ENCODE assay signal across 8 mouse cellular contexts in genomic region chr14:79661005-79661917, GRCm38 (mm10). TPM values are rescaled to one million over a fixed set of nuclear protein-coding genes. Genes with fewer than 3 reads are reported as not detected.
DNase-seq lines count a peak whose midpoint lies in the region; ATAC-seq and TF ChIP-seq lines count a peak whose summit lies in the region.

No protein-coding gene starts in this region.

- intact Hi-C loops in left cerebral cortex, adult 2 months (cut with DNase I) = loop anchor here (1.0 kb wide), 1 partner anchor 44 kb away; no protein-coding TSS in a partner anchor
- intact Hi-C loops in left cerebral cortex, postnatal 36 days (cut with DNase I) = no loop called here

- TF ChIP-seq CTCF in left cerebral cortex, adult 2 months (IDR thresholded peaks at IDR 0.05) = peak; percentile 70
- TF ChIP-seq CTCF in hindbrain, postnatal 0 days (IDR thresholded peaks at IDR 0.05; ENCODE audit: low read depth) = peak; percentile 75

- H3K4me1 ChIP-seq in hindbrain, postnatal 0 days (ENCODE audit: insufficient read depth, low read length) = 0 out of 2 replicates have a peak, but pooled peaks cover 4% of the 10 kb centered on the region
- H3K4me1 ChIP-seq in limb, embryonic 14.5 days (ENCODE audit: control insufficient read depth, insufficient read depth, low read length) = peaks cover 10% of the 10 kb centered on the region; the same call in 1 of the 2 replicates
- H3K4me1 ChIP-seq in midbrain, embryonic 14.5 days (ENCODE audit: control insufficient read depth, insufficient read depth, low read length) = peaks cover 7% of the 10 kb centered on the region

- no peaks in the 10 kb centered on the region for H3K27me3 ChIP-seq in hindbrain, postnatal 0 days (ENCODE audit: insufficient read depth, low read length)
- no peaks in the 10 kb centered on the region for H3K27me3 ChIP-seq in limb, embryonic 14.5 days (ENCODE audit: control insufficient read depth, insufficient read depth, low read length)
- H3K27me3 ChIP-seq in midbrain, embryonic 14.5 days (ENCODE audit: control insufficient read depth, insufficient read depth, low read length) = no peaks in the 10 kb centered on the region

- no peaks in the 10 kb centered on the region for H3K36me3 ChIP-seq in hindbrain, postnatal 0 days (ENCODE audit: insufficient read depth, low read length)
- no peaks in the 10 kb centered on the region for H3K36me3 ChIP-seq in limb, embryonic 14.5 days (ENCODE audit: control insufficient read depth, insufficient read depth, low read length)
- H3K36me3 ChIP-seq in midbrain, embryonic 14.5 days (ENCODE audit: control insufficient read depth, insufficient read depth, low read length) = no peaks in the 10 kb centered on the region

- peak overlapping the region; percentile 38 for H3K4me2 ChIP-seq in hindbrain, postnatal 0 days (ENCODE audit: low read depth, low read length)
- H3K4me2 ChIP-seq in limb, embryonic 14.5 days (replicated peaks; ENCODE audit: low read depth, low read length, severe bottlenecking) = peak overlapping the region; percentile 54
- peak overlapping the region; percentile 47 for H3K4me2 ChIP-seq in midbrain, embryonic 14.5 days (ENCODE audit: low read length)

- 19% methylated on average over 33 of the region's 33 CpGs for WGBS in hindbrain, postnatal 0 days
- whole genome bisulfite sequencing in limb, embryonic 14.5 days = 15% methylated on average over 33 of the region's 33 CpGs
- 19% methylated on average over 33 of the region's 33 CpGs for WGBS in midbrain, embryonic 14.5 days

- peak; percentile 29 to 47 for DNase-seq in left cerebral cortex, adult 2 months (ENCODE audit: extremely low spot score in 1 of 2, low spot score in 2 of 2)
- DNase-seq in left cerebral cortex, postnatal 36 days (ENCODE audit: low spot score in 2 of 2) = no peak
- peak; percentile 33 to 54 for DNase-seq in cerebellum, postnatal 36 days
- DNase-seq in gastrocnemius, postnatal 10 days = peak; percentile 60
- peak; percentile 46 for DNase-seq in hindbrain, postnatal 0 days (ENCODE audit: low spot score)
- DNase-seq in limb, embryonic 14.5 days (ENCODE audit: low spot score) = no peak
- peak; percentile 54 for DNase-seq in midbrain, embryonic 14.5 days
- DNase-seq in spleen, postnatal 10 days (ENCODE audit: low spot score in 2 of 2) = peak; percentile 41 to 74

- TF ChIP-seq POLR2A in limb, embryonic 14.5 days (IDR thresholded peaks at IDR 0.05; ENCODE audit: borderline replicate concordance, extremely low read depth, insufficient read depth, insufficient read length) = 0 out of 2 replicates have a peak, but pooled peaks have one; percentile 19

- ATAC-seq in hindbrain, postnatal 0 days = peak; percentile 76
- peak; percentile 53; the same call in 1 of the 2 replicates for ATAC-seq in limb, embryonic 14.5 days (ENCODE audit: low FRiP score, low read depth)
- ATAC-seq in midbrain, embryonic 14.5 days (ENCODE audit: low FRiP score, low TSS enrichment) = peak; percentile 62

- H3K9me3 ChIP-seq in hindbrain, postnatal 0 days (ENCODE audit: low read length) = no peaks in the 10 kb centered on the region
- no peaks in the 10 kb centered on the region for H3K9me3 ChIP-seq in limb, embryonic 14.5 days (ENCODE audit: control insufficient read depth, low read length)
- no peaks in the 10 kb centered on the region for H3K9me3 ChIP-seq in midbrain, embryonic 14.5 days (ENCODE audit: control insufficient read depth, low read length)

- no peak overlapping the region for H3K27ac ChIP-seq in left cerebral cortex, adult 2 months
- no peak overlapping the region for H3K27ac ChIP-seq in hindbrain, postnatal 0 days
- H3K27ac ChIP-seq in limb, embryonic 14.5 days (replicated peaks; ENCODE audit: low read depth, low read length) = peak overlapping the region; percentile 52
- no peak overlapping the region for H3K27ac ChIP-seq in midbrain, embryonic 14.5 days (replicated peaks; ENCODE audit: low read depth, low read length)

- H3K9ac ChIP-seq in hindbrain, postnatal 0 days (replicated peaks; ENCODE audit: low read length) = no peak overlapping the region
- peak overlapping the region; percentile 58 for H3K9ac ChIP-seq in limb, embryonic 14.5 days (ENCODE audit: low read depth, low read length, severe bottlenecking)
- no peak overlapping the region for H3K9ac ChIP-seq in midbrain, embryonic 14.5 days (replicated peaks; ENCODE audit: low read length)

- H3K4me3 ChIP-seq in left cerebral cortex, adult 2 months = no peak overlapping the region
- H3K4me3 ChIP-seq in hindbrain, postnatal 0 days (ENCODE audit: low read length) = peak overlapping the region; percentile 15; the same call in 1 of the 2 replicates
- H3K4me3 ChIP-seq in limb, embryonic 14.5 days (replicated peaks; ENCODE audit: low read length) = peak overlapping the region; percentile 38
- H3K4me3 ChIP-seq in midbrain, embryonic 14.5 days (replicated peaks; ENCODE audit: low read depth, low read length) = 0 out of 2 replicates have a peak overlapping the region, but pooled peaks have one; percentile 10

RNA-seq across cellular contexts. Expression of gene Cnmd, which starts 0.7 kb away (rescaled TPM):
- 1 to 10 TPM in 1 of 2 experiments, under 1 TPM in 1; 0.59 to 1.5 TPM for total RNA-seq in left cerebral cortex, adult 2 months (2021)
- 1 to 10 TPM in 1 of 2 experiments, under 1 TPM in 1; 0.88 to 1.2 TPM for total RNA-seq in left cerebral cortex, postnatal 36 days (2021)
- total RNA-seq in gastrocnemius, postnatal 10 days (2021) = 1 to 10 TPM; 1.2 to 3.0 TPM
- 0.37 and 0.68 TPM in 2 replicates for total RNA-seq in hindbrain, postnatal 0 days (2014; rRNA removed)
- polyA plus RNA-seq in hindbrain, postnatal 0 days (2015; fragmentation: Nextera tagmentation; extraction: Ambion mirVana) = 1.1 and 1.8 TPM in 2 replicates
- 324 and 384 TPM in 2 replicates for polyA plus RNA-seq in limb, embryonic 14.5 days (2012; rRNA removed)
- polyA plus RNA-seq in limb, embryonic 14.5 days (2014; fragmentation: Nextera tagmentation; extraction: Ambion mirVana) = 169 and 199 TPM in 2 replicates
- polyA plus RNA-seq in midbrain, embryonic 14.5 days (2014; fragmentation: Nextera tagmentation; extraction: Ambion mirVana) = 1.8 and 2.2 TPM in 2 replicates

Comparison
In these comparisons a context has a peak if more than half of its experiments do, and no peak if none do; other contexts are left out.
1. DNase-seq: peak in left cerebral cortex, adult 2 months (2 of 2), cerebellum, postnatal 36 days (2 of 2), gastrocnemius, postnatal 10 days (single experiment), hindbrain, postnatal 0 days (single experiment), midbrain, embryonic 14.5 days (single experiment) and spleen, postnatal 10 days (2 of 2); none in left cerebral cortex, postnatal 36 days (0 of 2) and limb, embryonic 14.5 days (single experiment).
2. Peak in every context shown above with its lines, with median percentiles within 50 percentile points of each other: ATAC-seq and H3K4me2 ChIP-seq.